Mouse (Mus musculus): ENCODE results near the gene Bckdha. TPM values are rescaled to one million over a fixed set of nuclear protein-coding genes. Genes with fewer than 3 reads are reported as not detected.

Bckdha gene
- polyA plus RNA-seq, 1 experiment from 2014 or later: 32.9 TPM

- no peak for DNase-seq (ENCODE audit: low spot score)
- Histone ChIP-seq H3K9me3 (ENCODE audit: control insufficient read depth, low read length) (no peaks in the 10 kb centered on the region), H3K36me3 (ENCODE audit: control insufficient read depth, insufficient read depth, low read length) (no peaks in the 10 kb centered on the region), H3K4me2 (replicated peaks; ENCODE audit: low read depth, low read length) (no peak overlapping the region), H3K27me3 (ENCODE audit: control insufficient read depth, insufficient read depth, low read length) (no peaks in the 10 kb centered on the region), H3K4me3 (ENCODE audit: low read depth, low read length) (no peak overlapping the region), H3K4me1 (replicated peaks; ENCODE audit: control insufficient read depth, insufficient read depth, low read length) (no peaks in the 10 kb centered on the region), H3K9ac (ENCODE audit: low read depth, low read length) (no peak overlapping the region), H3K27ac (ENCODE audit: low read depth, low read length) (no peak overlapping the region)
- WGBS: 49% methylated on average over 13 of the region's 13 CpGs
- ATAC-seq (ENCODE audit: low FRiP score): no peak
Measured at GRCm38 (mm10) chr7:25699851-25700250, 41.1 kb upstream of the Bckdha start.

GRCm38 (mm10) chr7:25694104-25694503 is 35.3 kb upstream of the Bckdha start:
- no peak for ATAC-seq (ENCODE audit: low FRiP score)
- DNase-seq (ENCODE audit: low spot score): no peak
- no peaks in the 10 kb centered on the region for H3K9me3 ChIP-seq (ENCODE audit: control insufficient read depth, low read length)
- no peak overlapping the region for H3K27ac ChIP-seq (ENCODE audit: low read depth, low read length)
- H3K4me3 ChIP-seq (ENCODE audit: low read depth, low read length): no peak overlapping the region
- H3K9ac ChIP-seq (ENCODE audit: low read depth, low read length): no peak overlapping the region
- H3K4me1 ChIP-seq (replicated peaks; ENCODE audit: control insufficient read depth, insufficient read depth, low read length): peaks cover 2% of the 10 kb centered on the region
- 48% methylated on average over 8 of the region's 8 CpGs for WGBS
- peaks cover 14% of the 10 kb centered on the region for H3K27me3 ChIP-seq (ENCODE audit: control insufficient read depth, insufficient read depth, low read length)
- H3K36me3 ChIP-seq (ENCODE audit: control insufficient read depth, insufficient read depth, low read length): no peaks in the 10 kb centered on the region
- no peak overlapping the region for H3K4me2 ChIP-seq (replicated peaks; ENCODE audit: low read depth, low read length)

- Histone ChIP-seq H3K9ac (ENCODE audit: low read depth, low read length) (no peak overlapping the region), H3K4me3 (ENCODE audit: low read depth, low read length) (no peak overlapping the region), H3K27me3 (ENCODE audit: control insufficient read depth, insufficient read depth, low read length) (peaks cover 47% of the 10 kb centered on the region), H3K4me1 (replicated peaks; ENCODE audit: control insufficient read depth, insufficient read depth, low read length) (peaks cover 12% of the 10 kb centered on the region), H3K27ac (ENCODE audit: low read depth, low read length) (no peak overlapping the region), H3K9me3 (ENCODE audit: control insufficient read depth, low read length) (no peaks in the 10 kb centered on the region), H3K4me2 (replicated peaks; ENCODE audit: low read depth, low read length) (no peak overlapping the region), H3K36me3 (ENCODE audit: control insufficient read depth, insufficient read depth, low read length) (no peaks in the 10 kb centered on the region)
- WGBS: 37% methylated on average over 5 of the region's 5 CpGs
- ATAC-seq (ENCODE audit: low FRiP score) (no peak), DNase-seq (ENCODE audit: low spot score) (no peak)
Measured at GRCm38 (mm10) chr7:25690051-25690450, 31.3 kb upstream of the Bckdha start.

GRCm38 (mm10) chr7:25689603-25690021 is 30.8 kb upstream of the Bckdha start:
- ATAC-seq (ENCODE audit: low FRiP score) (no peak), DNase-seq (ENCODE audit: low spot score) (no peak)
- Histone ChIP-seq H3K4me3 (ENCODE audit: low read depth, low read length) (peak overlapping the region; percentile 43; the same call in 1 of the 2 replicates), H3K9me3 (ENCODE audit: control insufficient read depth, low read length) (no peaks in the 10 kb centered on the region), H3K36me3 (ENCODE audit: control insufficient read depth, insufficient read depth, low read length) (no peaks in the 10 kb centered on the region), H3K4me2 (replicated peaks; ENCODE audit: low read depth, low read length) (peak overlapping the region; percentile 56), H3K4me1 (replicated peaks; ENCODE audit: control insufficient read depth, insufficient read depth, low read length) (peaks cover 12% of the 10 kb centered on the region), H3K27ac (ENCODE audit: low read depth, low read length) (no peak overlapping the region), H3K9ac (ENCODE audit: low read depth, low read length) (no peak overlapping the region), H3K27me3 (ENCODE audit: control insufficient read depth, insufficient read depth, low read length) (peaks cover 47% of the 10 kb centered on the region)
- 13% methylated on average over 12 of the region's 12 CpGs for WGBS

DNA sequence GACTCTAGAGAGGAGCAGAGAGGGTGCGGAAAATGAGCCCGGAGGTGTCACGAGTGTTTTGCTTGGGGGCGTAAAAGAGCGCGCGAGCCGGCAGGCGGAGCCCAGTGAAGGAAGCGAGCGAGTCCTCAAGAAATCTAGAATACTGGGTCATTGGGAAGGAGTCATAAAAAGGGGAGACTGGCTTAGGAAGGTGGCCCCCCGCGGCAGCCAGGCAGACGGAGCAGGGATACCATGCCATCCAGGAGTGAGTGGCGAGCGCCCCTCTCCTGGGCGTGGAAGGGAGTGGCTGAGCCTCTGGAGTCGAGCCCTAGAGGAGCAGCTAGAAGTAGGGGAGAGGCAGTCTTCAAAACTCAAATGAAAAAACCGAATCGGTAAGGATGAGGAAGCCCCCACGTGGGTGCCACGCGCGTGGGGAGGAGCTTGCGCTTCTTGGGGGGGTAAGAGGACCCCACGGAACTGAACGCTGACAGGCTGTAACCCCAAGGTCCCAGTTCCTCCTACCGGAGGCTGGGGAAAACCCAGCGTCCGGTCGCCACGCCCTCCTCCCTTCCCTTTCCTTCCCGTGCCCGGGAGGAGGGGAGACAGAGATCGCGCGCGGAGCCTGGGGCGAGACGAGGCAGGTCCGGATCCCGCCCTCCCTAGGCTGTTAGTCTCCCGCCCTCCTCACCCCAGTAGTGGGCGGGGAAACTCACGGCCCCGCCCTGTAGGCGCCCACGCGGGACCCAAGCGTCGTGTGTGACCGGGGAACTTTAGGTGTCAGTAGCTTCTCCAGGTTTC is 30.2 kb upstream of the Bckdha start:
- Histone ChIP-seq H3K4me3 (ENCODE audit: low read depth, low read length) (peak overlapping the region; percentile 43), H3K9me3 (ENCODE audit: control insufficient read depth, low read length) (no peaks in the 10 kb centered on the region), H3K4me2 (replicated peaks; ENCODE audit: low read depth, low read length) (peak overlapping the region; percentile 56), H3K9ac (ENCODE audit: low read depth, low read length) (peak overlapping the region; percentile 29; the same call in 1 of the 2 replicates), H3K27me3 (ENCODE audit: control insufficient read depth, insufficient read depth, low read length) (peaks cover 47% of the 10 kb centered on the region), H3K27ac (ENCODE audit: low read depth, low read length) (no peak overlapping the region), H3K36me3 (ENCODE audit: control insufficient read depth, insufficient read depth, low read length) (no peaks in the 10 kb centered on the region), H3K4me1 (replicated peaks; ENCODE audit: control insufficient read depth, insufficient read depth, low read length) (peaks cover 12% of the 10 kb centered on the region)
- DNase-seq (ENCODE audit: low spot score) (peak; percentile 60), ATAC-seq (ENCODE audit: low FRiP score) (peak; percentile 51)
- 3% methylated on average over 49 of the region's 52 CpGs for WGBS

- peak overlapping the region; percentile 71 for H3K4me2 ChIP-seq (replicated peaks; ENCODE audit: low read depth, low read length)
- H3K9ac ChIP-seq (ENCODE audit: low read depth, low read length): peak overlapping the region; percentile 36
- no peaks in the 10 kb centered on the region for H3K36me3 ChIP-seq (ENCODE audit: control insufficient read depth, insufficient read depth, low read length)
- H3K27ac ChIP-seq (ENCODE audit: low read depth, low read length): no peak overlapping the region
- H3K4me3 ChIP-seq (ENCODE audit: low read depth, low read length): peak overlapping the region; percentile 43
- peaks cover 12% of the 10 kb centered on the region for H3K4me1 ChIP-seq (replicated peaks; ENCODE audit: control insufficient read depth, insufficient read depth, low read length)
- WGBS: under 1% methylated on average over 47 of the region's 47 CpGs
- ATAC-seq (ENCODE audit: low FRiP score) (no peak; the same call in 1 of the 2 replicates), DNase-seq (ENCODE audit: low spot score) (peak; percentile 52)
- H3K9me3 ChIP-seq (ENCODE audit: control insufficient read depth, low read length): no peaks in the 10 kb centered on the region
- peaks cover 47% of the 10 kb centered on the region for H3K27me3 ChIP-seq (ENCODE audit: control insufficient read depth, insufficient read depth, low read length)
Measured at GRCm38 (mm10) chr7:25687811-25688401, 29.1 kb upstream of the Bckdha start.

DNA sequence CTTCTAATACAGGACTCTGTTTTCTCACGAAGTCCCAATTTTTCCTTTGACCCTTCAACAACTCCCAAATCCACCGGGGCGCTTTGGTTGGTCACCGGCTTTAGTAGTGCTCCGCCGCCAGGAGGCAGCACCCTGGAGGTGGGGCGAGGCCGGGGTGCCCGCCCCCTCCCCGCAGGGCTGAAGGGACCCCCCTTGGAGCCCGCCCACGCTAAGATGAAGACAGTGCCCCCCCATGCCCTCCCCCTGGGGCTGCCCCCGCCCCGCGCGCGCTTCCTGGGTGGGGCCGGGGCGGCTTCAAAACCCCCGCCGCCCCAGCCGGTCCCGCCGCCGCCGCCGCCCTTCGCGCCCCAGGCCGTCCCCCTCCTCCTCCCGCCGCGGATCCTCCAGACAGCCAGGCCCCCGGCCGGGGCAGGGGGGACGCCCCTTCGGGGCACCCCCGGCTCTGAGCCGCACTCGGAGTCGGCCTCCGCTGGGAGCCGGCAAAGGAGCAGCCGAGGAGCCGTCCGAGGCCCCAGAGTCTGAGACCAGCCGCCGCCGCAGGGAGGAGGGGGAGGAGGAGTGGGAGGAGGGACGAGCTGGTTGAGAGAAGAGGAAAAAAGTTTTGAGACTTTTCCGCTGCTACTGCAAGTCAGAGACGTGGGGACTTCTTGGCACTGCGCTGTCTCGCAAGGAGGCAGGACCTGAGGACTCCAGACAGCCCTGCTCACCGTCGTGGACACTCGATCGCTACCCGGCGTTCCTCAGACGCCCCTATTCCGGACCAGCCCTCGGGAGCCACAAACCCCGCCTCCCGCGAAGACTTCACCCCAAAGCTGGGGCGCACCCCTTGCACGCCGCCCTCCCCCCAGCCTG is 28.1 kb upstream of the Bckdha start, which contains the start of gene Tgfb1:
Tgfb1 (plus strand) TSS at position 323 of the 852 bp plus-strand sequence.
- Histone ChIP-seq H3K27ac (ENCODE audit: low read depth, low read length) (no peak within 1 kb of the TSS), H3K4me1 (replicated peaks; ENCODE audit: control insufficient read depth, insufficient read depth, low read length) (peaks cover 12% of the 10 kb centered on the region), H3K9me3 (ENCODE audit: control insufficient read depth, low read length) (no peaks in the 10 kb centered on the region), H3K36me3 (ENCODE audit: control insufficient read depth, insufficient read depth, low read length) (no peaks in the 10 kb centered on the region), H3K27me3 (ENCODE audit: control insufficient read depth, insufficient read depth, low read length) (peaks cover 47% of the 10 kb centered on the region), H3K4me2 (replicated peaks; ENCODE audit: low read depth, low read length) (peak within 1 kb of the TSS; percentile 71), H3K4me3 (ENCODE audit: low read depth, low read length) (peak within 1 kb of the TSS; percentile 43), H3K9ac (ENCODE audit: low read depth, low read length) (peak within 1 kb of the TSS; percentile 59)
- ATAC-seq (ENCODE audit: low FRiP score) (peak; percentile 50), DNase-seq (ENCODE audit: low spot score) (peak; percentile 79)
- under 1% methylated on average over 54 of the region's 69 CpGs for WGBS

GRCm38 (mm10) chr7:25685926-25686470 is 27.2 kb upstream of the Bckdha start:
- Histone ChIP-seq H3K27me3 (ENCODE audit: control insufficient read depth, insufficient read depth, low read length) (peaks cover 47% of the 10 kb centered on the region), H3K4me3 (ENCODE audit: low read depth, low read length) (peak overlapping the region; percentile 43; the same call in 1 of the 2 replicates), H3K4me2 (replicated peaks; ENCODE audit: low read depth, low read length) (no peak overlapping the region), H3K4me1 (replicated peaks; ENCODE audit: control insufficient read depth, insufficient read depth, low read length) (peaks cover 12% of the 10 kb centered on the region), H3K9ac (ENCODE audit: low read depth, low read length) (no peak overlapping the region), H3K36me3 (ENCODE audit: control insufficient read depth, insufficient read depth, low read length) (no peaks in the 10 kb centered on the region), H3K9me3 (ENCODE audit: control insufficient read depth, low read length) (no peaks in the 10 kb centered on the region), H3K27ac (ENCODE audit: low read depth, low read length) (no peak overlapping the region)
- 64% methylated on average over 21 of the region's 21 CpGs for WGBS
- ATAC-seq (ENCODE audit: low FRiP score) (no peak), DNase-seq (ENCODE audit: low spot score) (no peak)

Data from hindbrain, embryonic 11.5 days (tissue).